Mouse (Mus musculus): ENCODE measurements around the gene Olfml3. TPM values are rescaled to one million over a fixed set of nuclear protein-coding genes. Genes with fewer than 3 reads are reported as not detected.

The Olfml3 gene
- total RNA-seq, 2 experiments from 2014 or later = 11.1 to 12.6 TPM

DNA sequence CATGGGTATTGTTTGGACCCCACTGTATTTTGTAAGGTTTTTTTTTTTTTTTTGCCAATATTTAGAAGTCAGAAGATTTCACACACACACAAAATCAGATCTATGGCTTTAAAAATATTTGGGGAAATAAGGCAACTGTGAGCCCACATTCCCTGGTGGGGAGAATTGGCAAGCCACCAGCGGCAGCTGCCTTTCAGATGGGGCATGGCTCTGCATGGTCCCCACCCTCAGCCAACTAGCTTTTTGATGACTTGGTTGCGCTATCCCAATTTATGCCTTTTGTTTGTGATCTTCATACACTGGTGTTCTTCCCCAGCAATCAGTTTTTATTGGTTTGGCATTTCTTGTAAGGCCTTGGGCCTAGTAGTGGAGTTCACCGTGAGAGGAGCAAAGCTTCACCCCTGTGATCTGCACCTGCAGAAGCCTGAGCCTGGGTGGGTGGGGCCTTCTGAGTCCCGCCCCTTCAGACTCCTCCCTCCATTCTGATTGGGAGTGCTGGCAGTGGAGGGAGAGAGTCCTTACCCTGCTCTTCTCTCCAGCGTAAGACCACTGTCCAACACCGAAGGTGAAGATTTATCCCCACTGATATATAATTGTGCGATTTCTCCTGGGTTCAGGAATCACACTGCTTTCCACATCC lies 23.4 kb downstream of the Olfml3 start:
- no peak for DNase-seq (ENCODE audit: low spot score in 2 of 2)

DNA sequence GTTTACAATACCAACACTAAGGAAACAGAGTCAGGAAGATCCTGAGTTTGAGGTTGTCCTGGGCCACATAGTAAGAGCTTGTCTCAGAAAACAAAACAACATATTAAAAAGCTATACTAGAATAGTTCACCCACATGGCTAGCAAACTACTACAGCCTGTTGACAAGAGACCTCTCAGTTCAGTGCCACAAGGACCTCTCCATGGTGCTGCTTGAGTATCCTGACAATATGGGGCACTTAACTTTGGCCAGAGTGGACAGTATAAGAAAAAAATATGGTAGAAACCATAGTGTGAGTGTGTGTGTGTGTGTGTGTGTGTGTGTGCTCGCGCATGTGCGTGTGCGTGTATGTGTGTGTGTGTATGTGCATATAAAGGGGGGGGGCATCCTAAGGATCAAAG lies 25.6 kb downstream of the Olfml3 start:
- DNase-seq (ENCODE audit: low spot score in 2 of 2) = no peak

DNA sequence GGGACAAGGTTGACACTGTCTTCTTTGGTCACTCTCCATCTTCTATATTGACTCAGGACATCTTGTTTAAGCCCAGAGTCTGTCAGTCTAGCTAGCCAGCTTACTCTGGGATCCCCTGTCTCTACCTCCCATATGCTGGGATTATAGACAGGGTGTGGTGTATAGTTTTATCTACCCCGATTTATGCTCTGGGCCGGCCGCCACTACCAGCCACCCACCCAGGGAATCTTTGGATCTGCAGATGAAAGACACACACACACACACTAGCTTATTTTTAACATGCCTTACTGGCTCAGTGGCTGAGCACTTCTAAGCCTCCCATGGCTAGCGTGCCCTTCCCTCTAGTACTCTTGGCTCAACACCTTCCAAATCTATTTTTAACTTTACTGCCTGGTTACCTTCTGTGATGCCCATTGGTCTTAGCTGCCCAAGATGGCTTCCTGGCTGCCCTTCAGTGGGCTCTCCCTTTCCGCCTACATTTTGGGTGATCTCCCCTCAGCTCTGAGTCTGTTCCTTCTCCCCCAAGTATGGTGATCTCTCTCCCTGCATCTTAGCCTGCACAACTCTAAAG lies 28.2 kb downstream of the Olfml3 start:
- no peak for DNase-seq (ENCODE audit: low spot score in 2 of 2)

DNA sequence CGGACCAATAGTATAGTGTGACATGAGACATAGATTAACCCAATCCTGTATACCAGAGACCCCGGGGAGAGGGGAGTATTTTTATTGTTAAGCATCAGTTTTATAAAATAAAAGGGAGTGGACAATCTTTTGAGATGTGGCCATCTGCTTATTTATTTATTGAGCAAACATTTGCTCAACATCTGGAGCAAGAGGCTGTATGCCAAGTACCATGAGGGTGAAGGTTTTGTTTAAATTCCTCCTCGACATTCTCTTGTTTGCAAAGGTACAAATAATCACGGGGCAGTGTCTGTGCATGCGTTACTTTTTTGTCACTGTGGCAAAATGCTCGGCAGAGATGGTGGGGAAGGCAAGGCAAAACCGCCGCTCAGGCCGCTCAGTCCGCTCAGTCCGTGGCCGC lies 32.4 kb downstream of the Olfml3 start:
- DNase-seq (ENCODE audit: low spot score in 2 of 2) = no peak

DNA sequence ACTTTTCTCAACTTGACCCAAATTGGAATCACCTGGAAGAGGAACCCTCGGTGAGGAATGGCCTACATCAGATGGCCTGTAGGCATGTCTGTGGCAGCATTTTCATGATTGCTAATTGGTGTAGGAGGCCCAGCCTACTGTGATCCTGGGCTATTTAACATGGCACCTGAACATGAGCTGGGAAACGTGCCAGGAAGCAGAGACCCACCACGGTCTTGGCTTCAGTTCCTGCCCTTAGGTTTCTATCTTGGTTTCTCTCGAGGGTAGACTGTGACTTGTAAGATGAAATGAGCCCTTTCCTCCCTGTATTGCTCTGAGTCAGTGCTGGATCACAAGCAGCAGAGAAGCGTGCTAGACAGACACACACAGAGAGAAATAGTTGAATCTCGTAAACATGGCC lies 33.1 kb downstream of the Olfml3 start:
- no peak for DNase-seq (ENCODE audit: low spot score in 2 of 2)

DNA sequence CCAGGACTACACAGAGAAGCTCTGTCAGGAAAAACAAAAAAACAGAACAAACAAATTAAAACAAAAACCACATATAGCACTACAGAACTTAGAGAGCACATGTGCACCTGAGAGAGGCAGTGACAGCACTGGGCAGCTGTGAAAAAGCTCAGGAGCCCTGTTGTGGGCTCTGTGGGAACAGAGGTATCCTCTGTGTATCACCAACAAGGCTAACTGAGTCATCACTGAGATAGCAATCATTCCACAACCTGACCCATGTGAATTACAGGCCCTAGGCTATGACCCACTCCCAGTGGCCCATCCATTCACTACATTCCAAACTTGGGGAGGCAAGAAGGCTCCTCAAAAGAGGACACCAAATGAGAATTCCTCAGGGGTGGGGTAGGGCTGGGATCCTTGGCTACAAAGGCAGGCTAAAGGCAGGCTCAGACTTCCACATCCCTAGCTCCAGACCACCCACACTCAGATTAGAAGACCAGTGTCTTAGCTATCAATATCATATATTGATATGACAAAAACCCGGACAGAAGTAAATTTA lies 41.3 kb downstream of the Olfml3 start:
- DNase-seq (ENCODE audit: low spot score in 2 of 2) = no peak

DNA sequence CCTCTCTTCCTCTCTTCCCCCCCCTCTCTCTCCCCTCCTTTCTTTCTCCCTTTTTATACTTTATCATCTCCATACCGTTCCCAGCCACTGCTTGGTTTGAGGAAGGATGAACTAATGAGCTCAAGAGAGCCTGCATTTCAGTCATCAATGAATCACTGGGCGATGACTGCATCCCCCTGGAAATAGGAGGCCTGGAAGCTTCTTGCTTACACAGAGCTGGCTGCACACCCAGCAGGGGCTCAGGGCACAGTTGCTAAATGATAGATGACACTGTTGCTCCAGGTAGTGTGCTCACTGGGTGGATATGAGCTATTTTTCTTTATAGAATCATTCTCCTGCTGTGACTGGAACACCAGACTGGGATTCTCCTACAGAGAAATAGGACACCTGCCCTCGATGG lies 42.2 kb downstream of the Olfml3 start:
- no peak for DNase-seq (ENCODE audit: low spot score in 2 of 2)

DNA sequence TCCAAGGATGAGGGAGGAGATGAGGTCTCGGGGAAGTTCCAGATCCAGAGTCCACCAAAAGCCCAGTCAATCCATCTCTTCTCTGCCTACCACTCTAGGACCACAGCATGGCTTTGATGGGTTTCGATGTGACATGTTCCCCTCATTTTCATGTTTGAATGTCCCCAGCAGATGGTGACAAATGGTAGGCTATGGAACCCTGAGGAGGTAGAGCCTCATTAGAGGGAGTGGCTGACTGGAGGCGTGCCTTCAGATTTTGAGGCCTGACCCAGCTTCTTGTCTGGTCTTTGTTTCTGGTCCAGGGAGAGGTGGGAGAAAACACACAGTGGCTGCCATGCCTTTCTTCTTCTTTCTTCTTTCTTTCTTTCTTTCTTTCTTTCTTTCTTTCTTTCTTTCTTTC lies 47.3 kb downstream of the Olfml3 start:
- DNase-seq (ENCODE audit: low spot score in 2 of 2) = peak in 1 of 2 experiments; percentile 16

DNA sequence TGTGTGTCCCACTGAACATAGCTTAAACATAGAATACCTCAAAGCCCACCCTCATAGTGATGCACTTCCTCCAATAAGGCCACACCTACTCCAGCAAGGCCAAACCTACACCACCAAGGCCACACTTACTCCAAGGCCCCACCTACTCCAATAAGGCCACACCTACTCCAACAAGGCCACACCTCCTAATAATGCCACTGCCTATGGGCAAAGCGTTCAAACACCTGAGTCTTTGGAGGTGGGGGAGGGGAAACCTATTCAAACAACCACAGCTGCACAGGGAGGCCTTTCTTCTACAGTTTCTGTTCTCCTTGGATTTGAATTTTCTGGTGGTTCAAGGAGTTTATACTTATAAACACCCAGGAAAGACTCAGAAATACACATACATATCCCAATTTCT lies 48.8 kb downstream of the Olfml3 start:
- DNase-seq (ENCODE audit: low spot score in 2 of 2) = no peak

DNA sequence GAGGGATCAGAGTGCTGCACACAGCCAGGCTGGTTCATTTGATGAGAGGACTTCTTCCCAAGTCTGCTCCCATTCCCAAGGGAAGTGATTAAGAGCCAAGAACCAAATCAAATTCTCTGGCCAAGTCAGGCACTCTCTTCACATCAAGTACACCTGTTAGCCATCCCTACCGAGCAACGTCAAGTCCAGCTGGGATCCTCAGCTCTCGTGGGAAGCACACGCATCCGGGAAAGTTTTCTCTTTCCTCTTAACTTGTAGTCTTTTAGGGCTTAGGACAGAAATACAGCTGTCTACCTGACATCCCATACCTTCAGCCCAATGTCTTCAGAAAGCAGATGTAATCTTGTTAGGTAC lies 53.9 kb downstream of the Olfml3 start:
- DNase-seq (ENCODE audit: low spot score in 2 of 2) = no peak

DNA sequence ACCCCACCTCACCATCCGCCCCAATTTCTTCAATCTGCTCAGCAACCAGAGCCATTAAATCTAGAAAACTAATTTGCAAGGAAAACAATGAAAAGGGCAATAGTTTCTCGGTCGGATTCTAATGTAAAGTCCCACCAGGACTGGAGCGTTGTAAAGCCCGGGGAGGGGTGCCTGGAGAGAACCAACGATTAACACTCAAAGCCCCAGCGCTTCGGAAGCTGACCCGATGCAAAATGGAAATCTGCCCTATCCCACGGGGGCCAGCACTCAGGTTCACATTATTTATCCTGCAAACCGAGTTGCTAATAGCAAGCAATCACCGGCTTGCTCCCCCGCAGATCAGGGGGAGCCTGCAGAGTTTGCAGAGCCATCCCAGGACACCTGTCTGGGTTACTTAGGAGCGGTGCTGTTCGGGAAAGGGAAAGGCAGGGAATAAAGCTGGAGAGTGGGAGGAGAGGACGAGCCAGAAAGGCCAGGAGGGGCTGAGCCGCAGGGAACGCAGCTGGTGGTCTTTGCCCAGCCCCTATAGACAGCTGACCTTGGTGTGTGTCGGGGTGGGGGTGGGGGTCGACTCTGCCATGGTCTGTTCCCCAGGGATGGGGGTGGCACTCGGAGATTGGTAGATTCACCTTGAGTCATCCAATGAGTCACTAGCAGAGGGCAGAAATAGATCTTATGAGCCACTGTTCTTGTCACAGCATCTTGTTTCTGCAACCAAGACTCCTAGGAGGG lies 54.4 kb downstream of the Olfml3 start:
- DNase-seq (ENCODE audit: low spot score in 2 of 2) = peak in 1 of 2 experiments; percentile 14

DNA sequence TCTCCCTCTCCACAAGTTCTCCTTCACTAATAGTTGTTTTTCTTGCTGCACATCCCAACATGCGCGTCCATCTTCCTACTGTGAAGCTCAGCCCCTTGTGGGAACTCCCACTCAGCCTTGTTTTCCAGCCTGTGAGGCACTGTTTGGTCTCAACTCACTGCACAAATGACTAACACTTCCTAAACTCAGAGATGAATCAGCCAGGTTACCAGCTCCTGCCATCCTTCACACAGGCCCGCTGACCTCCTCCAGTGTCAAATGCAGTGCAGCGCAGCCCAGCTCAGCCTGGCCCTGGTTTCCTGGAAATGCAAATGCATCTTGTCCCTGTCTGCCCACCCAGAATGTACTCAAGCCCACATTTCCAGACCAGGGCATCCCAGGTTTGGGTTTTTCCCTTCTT lies 55.3 kb downstream of the Olfml3 start:
- DNase-seq (ENCODE audit: low spot score in 2 of 2) = no peak

DNA sequence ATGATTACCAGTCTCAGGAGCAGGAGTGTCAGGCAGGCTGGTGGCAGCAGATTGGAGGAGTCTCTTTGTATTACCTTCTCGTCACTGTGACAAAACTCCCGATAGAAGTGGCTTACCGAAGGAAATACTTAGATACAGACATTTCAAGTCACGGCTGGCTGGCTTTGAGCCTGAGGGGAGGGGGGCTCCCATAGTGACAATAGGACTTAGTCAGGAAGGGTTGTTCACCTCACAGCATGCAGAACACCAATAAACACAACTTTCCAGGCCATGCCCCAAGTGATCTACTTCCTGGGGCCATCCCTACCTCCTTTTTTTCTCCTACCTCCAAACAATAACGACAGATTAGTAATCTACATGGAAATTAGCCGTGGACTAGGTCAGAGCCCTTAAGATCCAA lies 59.0 kb downstream of the Olfml3 start:
- DNase-seq (ENCODE audit: low spot score in 2 of 2) = no peak

DNA sequence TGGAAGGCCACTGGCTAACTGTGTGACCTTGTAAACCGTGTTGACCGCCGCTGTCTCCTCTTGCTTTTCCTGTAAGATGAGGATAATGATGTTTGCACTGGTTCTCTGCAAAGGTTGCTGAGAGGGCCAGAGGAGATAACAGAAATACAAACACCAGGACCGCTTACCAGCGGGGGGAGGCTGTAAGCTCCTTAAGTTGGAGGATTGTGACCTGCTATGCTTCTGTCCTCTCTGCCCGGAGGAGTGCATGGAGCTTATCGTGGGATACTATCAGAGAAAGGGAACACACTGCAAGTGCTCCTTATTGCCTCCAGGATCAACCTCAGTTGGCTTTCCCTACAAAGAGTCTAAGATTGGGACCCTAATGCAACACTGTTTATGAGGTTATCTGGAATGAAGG lies 65.1 kb downstream of the Olfml3 start:
- no peak for DNase-seq (ENCODE audit: low spot score in 2 of 2)

Other genes with a start within 250 kb of the Olfml3 start
- 1 to 10 TPM; 8.3 to 8.8 TPM for gene Syt6, start 162.8 kb downstream of the Olfml3 start, total RNA-seq (2021)
- under 1 TPM in 1 of 2 experiments, not detected in 1; 0.90 TPM for gene Atg4a-ps, start 91.9 kb downstream of the Olfml3 start, total RNA-seq (2021)
- gene Gm10964, start 1.4 kb upstream of the Olfml3 start, total RNA-seq (2021) = not detected
- 10 to 100 TPM; 91.2 to 91.3 TPM for gene Hipk1, start 53.6 kb upstream of the Olfml3 start, total RNA-seq (2021)
- 1 to 10 TPM; 8.9 to 9.1 TPM for gene Dclre1b, start 71.4 kb upstream of the Olfml3 start, total RNA-seq (2021)
- 10 to 100 TPM; 13.0 to 16.2 TPM for gene Ap4b1, start 71.5 kb upstream of the Olfml3 start, total RNA-seq (2021)
- under 1 TPM; 0.30 to 0.45 TPM for gene Gm43064, start 71.6 kb upstream of the Olfml3 start, total RNA-seq (2021)
- gene Bcl2l15, start 94.6 kb upstream of the Olfml3 start, total RNA-seq (2021) = 1 to 10 TPM in 1 of 2 experiments, under 1 TPM in 1; 0.88 to 1.2 TPM
- 1 to 10 TPM; 1.2 to 1.5 TPM for gene Ptpn22, start 121.8 kb upstream of the Olfml3 start, total RNA-seq (2021)
- 10 to 100 TPM; 16.5 to 17.3 TPM for gene Rsbn1, start 176.1 kb upstream of the Olfml3 start, total RNA-seq (2021)
- gene Phtf1, start 230.1 kb upstream of the Olfml3 start, total RNA-seq (2021) = 10 to 100 TPM; 39.2 to 39.7 TPM

All from layer of hippocampus, postnatal 14 days (tissue).